Mouse (Mus musculus) cerebellum, adult 2 months (tissue): ENCODE data around the gene Tomm5. TPM values are rescaled to one million over a fixed set of nuclear protein-coding genes. Genes with fewer than 3 reads are reported as not detected.

Source experiments
- DNase-seq, 2 experiments: peaks; one replicate each; pipeline ENCODE4 v3.0.0; 2021
- H3K27ac ChIP-seq: fragments of 200-500 bp; 2 replicates; pipeline ENCODE4 v1.5.1; 2012; ENCODE audit warnings: low read length, control low read depth, inconsistent platforms; ENCODE audit not compliant: insufficient read depth
- H3K27me3 ChIP-seq: fragments of 200-500 bp; 2 replicates; pipeline ENCODE4 v1.6.1; 2012; ENCODE audit warnings: inconsistent platforms, mild to moderate bottlenecking, low read length, moderate library complexity; ENCODE audit not compliant: control insufficient read depth, insufficient read depth
- H3K4me1 ChIP-seq: fragments of 200-500 bp; 2 replicates; pipeline ENCODE4 v1.6.1; 2011; ENCODE audit warnings: low read length; ENCODE audit not compliant: control insufficient read depth, insufficient read depth
- H3K4me3 ChIP-seq: fragments of 200-500 bp; replicated peaks from 2 replicates; pipeline ENCODE3; 2011; ENCODE audit warnings: mild to moderate bottlenecking, low read depth, low read length, control low read depth; ENCODE audit not compliant: insufficient read depth
- CTCF ChIP-seq: fragments of 200-500 bp; IDR thresholded peaks from 2 replicates; pipeline ENCODE4 v1.5.1; 2011; ENCODE audit warnings: low read depth, mild to moderate bottlenecking, control low read depth, low read length, moderate library complexity, borderline replicate concordance; ENCODE audit not compliant: insufficient read depth
- WGBS: fragments of 180-500 bp; shearing (Covaris S2); methylation state at CpG from one replicate; pipeline ENCODE4 v1.1.7; 2018; 5-methylcytosine and 5-hydroxymethylcytosine counted together
- polyA plus RNA-seq: library from polyadenylated mRNA; depleted of rRNA; stranded (reverse); fragments of >200 nt; gene quantifications from 2 replicates; pipeline ENCODE4 v1.2.3, GENCODE M21; 2012; rRNA removed

Gene Tomm5
- polyA plus RNA-seq, 1 experiment, result 155 TPM

GRCm38 (mm10) chr4:45055451-45055850 lies 52.5 kb downstream of the Tomm5 start:
- peak; percentile 47 to 49 for DNase-seq
- WGBS, result 19% methylated on average over 8 of the region's 8 CpGs
- no peak overlapping the region for H3K27ac ChIP-seq
- no peak for TF ChIP-seq CTCF
- no peak overlapping the region for H3K4me3 ChIP-seq
- H3K4me1 ChIP-seq, result peaks cover 17% of the 10 kb centered on the region
- no peaks in the 10 kb centered on the region for H3K27me3 ChIP-seq

Other genes starting within 250 kb of the Tomm5 start
- gene Grhpr, start 126.7 kb downstream of the Tomm5 start, polyA plus RNA-seq, result 52.0 and 57.4 TPM in 2 replicates
- gene Zbtb5, start 95.7 kb downstream of the Tomm5 start, polyA plus RNA-seq, result 9.8 and 11.4 TPM in 2 replicates
- 11.5 and 11.7 TPM in 2 replicates for gene Polr1e, start 89.5 kb downstream of the Tomm5 start, polyA plus RNA-seq
- 18.6 and 19.2 TPM in 2 replicates for gene Fbxo10, start 23.5 kb downstream of the Tomm5 start, polyA plus RNA-seq
- 8.2 and 8.9 TPM in 2 replicates for gene Frmpd1, start 76.8 kb upstream of the Tomm5 start, polyA plus RNA-seq
- gene Trmt10b, start 189.0 kb upstream of the Tomm5 start, polyA plus RNA-seq, result 14.8 and 15.4 TPM in 2 replicates
- gene Dcaf10, start 234.0 kb upstream of the Tomm5 start, polyA plus RNA-seq, result 9.2 and 10.4 TPM in 2 replicates
- 23.3 and 26.1 TPM in 2 replicates for gene Exosc3, start 234.6 kb upstream of the Tomm5 start, polyA plus RNA-seq